Mouse (Mus musculus): ENCODE measurements around the gene Kctd18.

DNA sequence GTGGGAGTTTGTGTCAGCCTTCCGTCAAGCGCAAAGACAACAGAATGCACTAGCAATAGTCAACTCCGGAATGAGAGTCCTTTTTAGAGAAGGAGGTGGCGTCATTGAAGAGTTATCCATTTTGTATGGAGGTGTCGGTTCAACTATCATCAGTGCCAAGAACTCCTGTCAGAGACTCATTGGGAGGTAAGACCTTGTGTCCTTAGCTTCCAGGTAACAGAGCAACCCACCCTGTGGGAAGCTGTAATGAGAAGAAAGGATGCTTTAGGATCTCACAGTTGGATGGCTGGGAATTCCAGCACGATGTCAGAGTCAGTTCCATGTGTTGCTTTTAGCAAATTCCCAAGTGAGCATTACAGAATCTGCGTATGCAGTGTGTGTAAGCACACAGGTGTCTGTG lies 43.4 kb upstream of the Kctd18 start:
- TF ChIP-seq CTCF (IDR thresholded peaks at IDR 0.05; ENCODE audit: low read depth) (no peak), EP300 (IDR thresholded peaks at IDR 0.05; ENCODE audit: low read depth) (no peak)

Data from liver, embryonic 14.5 days (tissue).